Mouse (Mus musculus): ENCODE results near the gene C5ar1. TPM values are rescaled to one million over a fixed set of nuclear protein-coding genes. Genes with fewer than 3 reads are reported as not detected.

The C5ar1 gene
- polyA plus RNA-seq, 1 experiment from 2014 or later = 1.8 TPM

DNA sequence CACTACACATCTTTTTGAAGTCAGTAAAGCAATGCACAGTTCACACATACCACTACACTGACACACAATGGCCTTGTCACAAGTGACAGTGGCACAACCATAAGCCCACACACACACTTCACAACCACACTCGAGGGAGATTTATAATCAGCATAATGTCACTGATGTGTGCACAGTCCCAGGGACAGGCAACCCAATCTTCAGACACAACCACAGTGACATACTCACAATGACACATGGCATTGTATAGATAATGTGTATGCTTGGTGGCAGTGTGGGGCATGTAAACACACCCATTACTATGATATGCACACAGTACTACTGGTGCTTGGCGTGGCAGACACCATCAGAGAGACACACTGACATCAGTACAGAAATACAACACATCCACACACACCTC lies 36.8 kb upstream of the C5ar1 start:
- H3K9me3 ChIP-seq (ENCODE audit: control insufficient read depth, low read length) = no peaks in the 10 kb centered on the region
- H3K9ac ChIP-seq (ENCODE audit: low read depth, low read length) = no peak overlapping the region
- H3K4me1 ChIP-seq (ENCODE audit: control insufficient read depth, insufficient read depth, low read length) = peaks cover 7% of the 10 kb centered on the region; the same call in 1 of the 2 replicates
- peak overlapping the region; percentile 24; the same call in 1 of the 2 replicates for H3K27ac ChIP-seq (ENCODE audit: low read depth, low read length)
- no peak overlapping the region for H3K4me2 ChIP-seq (replicated peaks; ENCODE audit: low read depth, low read length)
- no peaks in the 10 kb centered on the region for H3K36me3 ChIP-seq (ENCODE audit: control insufficient read depth, insufficient read depth, low read length)
- WGBS = 32% methylated on average over 2 of the region's 2 CpGs
- ATAC-seq (ENCODE audit: low FRiP score, low TSS enrichment) = no peak
- no peak overlapping the region for H3K4me3 ChIP-seq (ENCODE audit: low read length)
- H3K27me3 ChIP-seq (ENCODE audit: control insufficient read depth, insufficient read depth, low read length) = no peaks in the 10 kb centered on the region

DNA sequence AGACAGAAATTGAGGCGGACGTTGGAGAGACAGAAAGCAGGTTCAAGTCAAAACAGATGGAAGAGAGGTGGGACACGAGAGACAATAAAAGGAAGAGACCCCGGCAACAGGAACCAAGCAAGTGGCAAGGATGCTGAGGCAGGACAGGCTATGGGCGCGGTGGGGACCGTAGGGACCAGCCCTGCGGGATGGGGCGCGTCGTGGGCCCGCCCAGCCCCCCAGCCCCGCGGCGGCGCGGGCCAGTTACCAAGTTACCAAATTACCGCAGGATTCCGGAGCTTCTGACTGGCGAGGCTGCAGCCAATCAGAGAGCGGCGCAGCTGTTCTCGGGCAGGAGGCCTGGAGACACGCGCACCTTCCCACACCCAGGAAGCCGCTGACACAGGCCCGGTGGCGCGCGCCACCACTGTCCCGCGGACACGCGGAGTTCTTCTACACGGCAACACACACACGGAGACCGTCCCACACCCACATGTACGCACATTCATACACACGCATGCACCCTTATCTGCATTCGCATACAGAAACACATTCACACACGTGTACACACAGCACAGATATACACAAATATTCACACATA lies 36.1 kb upstream of the C5ar1 start:
- no peaks in the 10 kb centered on the region for H3K36me3 ChIP-seq (ENCODE audit: control insufficient read depth, insufficient read depth, low read length)
- peak overlapping the region; percentile 51 for H3K9ac ChIP-seq (ENCODE audit: low read depth, low read length)
- H3K27me3 ChIP-seq (ENCODE audit: control insufficient read depth, insufficient read depth, low read length) = no peaks in the 10 kb centered on the region
- WGBS = 2% methylated on average over 41 of the region's 41 CpGs
- H3K9me3 ChIP-seq (ENCODE audit: control insufficient read depth, low read length) = no peaks in the 10 kb centered on the region
- peak overlapping the region; percentile 81 for H3K4me2 ChIP-seq (replicated peaks; ENCODE audit: low read depth, low read length)
- H3K4me3 ChIP-seq (ENCODE audit: low read length) = peak overlapping the region; percentile 39
- peak overlapping the region; percentile 90 for H3K27ac ChIP-seq (ENCODE audit: low read depth, low read length)
- peaks cover 7% of the 10 kb centered on the region; the same call in 1 of the 2 replicates for H3K4me1 ChIP-seq (ENCODE audit: control insufficient read depth, insufficient read depth, low read length)
- peak; percentile 61 for ATAC-seq (ENCODE audit: low FRiP score, low TSS enrichment)

DNA sequence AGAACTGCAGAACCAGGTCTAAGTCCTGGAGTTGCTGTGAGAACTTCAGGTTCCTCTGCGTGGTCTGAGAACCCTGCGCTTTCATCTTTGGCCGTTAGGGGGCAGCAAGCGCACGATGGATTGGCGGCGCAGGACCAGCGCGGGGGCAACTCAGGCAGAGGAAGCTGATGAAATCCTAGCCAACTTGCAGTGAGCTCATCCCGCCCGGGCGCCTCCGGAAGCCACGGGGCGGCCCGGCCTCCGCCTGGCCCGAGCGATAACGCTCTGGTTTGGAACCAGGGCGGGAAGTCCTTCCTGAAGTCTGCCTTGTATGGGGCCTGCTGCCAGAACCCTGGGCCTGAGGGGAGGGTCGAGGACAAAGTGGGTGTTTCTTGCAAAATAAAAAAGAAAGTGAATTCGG lies 35.5 kb upstream of the C5ar1 start:
- Histone ChIP-seq H3K27ac (ENCODE audit: low read depth, low read length) (peak overlapping the region; percentile 90), H3K27me3 (ENCODE audit: control insufficient read depth, insufficient read depth, low read length) (no peaks in the 10 kb centered on the region), H3K36me3 (ENCODE audit: control insufficient read depth, insufficient read depth, low read length) (no peaks in the 10 kb centered on the region), H3K9ac (ENCODE audit: low read depth, low read length) (peak overlapping the region; percentile 51), H3K4me2 (replicated peaks; ENCODE audit: low read depth, low read length) (peak overlapping the region; percentile 81), H3K9me3 (ENCODE audit: control insufficient read depth, low read length) (no peaks in the 10 kb centered on the region), H3K4me1 (ENCODE audit: control insufficient read depth, insufficient read depth, low read length) (peaks cover 7% of the 10 kb centered on the region; the same call in 1 of the 2 replicates), H3K4me3 (ENCODE audit: low read length) (peak overlapping the region; percentile 39)
- WGBS = under 1% methylated on average over 23 of the region's 23 CpGs
- peak; percentile 78 for ATAC-seq (ENCODE audit: low FRiP score, low TSS enrichment)

DNA sequence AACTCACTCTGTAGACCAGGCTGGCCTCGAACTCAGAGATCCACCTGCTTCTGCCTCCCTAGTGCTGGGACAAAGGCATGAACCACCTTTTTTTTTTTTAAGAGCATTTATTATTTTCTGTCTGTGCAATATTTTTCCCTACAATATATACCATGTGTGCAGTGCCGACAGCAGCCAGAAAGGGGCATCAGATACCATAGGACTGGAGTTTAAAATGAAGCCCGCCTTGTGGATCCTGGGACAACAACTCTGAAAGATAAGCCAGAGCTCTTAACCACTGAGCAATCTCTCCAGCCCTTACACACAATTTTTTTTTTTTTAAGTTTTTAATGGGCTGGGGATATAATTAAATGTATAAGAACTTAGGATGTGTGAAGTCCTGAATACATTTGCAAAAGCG lies 35.0 kb upstream of the C5ar1 start:
- H3K27ac ChIP-seq (ENCODE audit: low read depth, low read length) = peak overlapping the region; percentile 90; the same call in 1 of the 2 replicates
- H3K4me3 ChIP-seq (ENCODE audit: low read length) = peak overlapping the region; percentile 39; the same call in 1 of the 2 replicates
- 0 out of 2 replicates have a peak overlapping the region, but pooled peaks have one; percentile 51 for H3K9ac ChIP-seq (ENCODE audit: low read depth, low read length)
- no peaks in the 10 kb centered on the region for H3K27me3 ChIP-seq (ENCODE audit: control insufficient read depth, insufficient read depth, low read length)
- WGBS = 24% methylated on average over 4 of the region's 4 CpGs
- H3K9me3 ChIP-seq (ENCODE audit: control insufficient read depth, low read length) = no peaks in the 10 kb centered on the region
- ATAC-seq (ENCODE audit: low FRiP score, low TSS enrichment) = peak; percentile 10; the same call in 1 of the 2 replicates
- peak overlapping the region; percentile 81 for H3K4me2 ChIP-seq (replicated peaks; ENCODE audit: low read depth, low read length)
- no peaks in the 10 kb centered on the region for H3K36me3 ChIP-seq (ENCODE audit: control insufficient read depth, insufficient read depth, low read length)
- peaks cover 6% of the 10 kb centered on the region; the same call in 1 of the 2 replicates for H3K4me1 ChIP-seq (ENCODE audit: control insufficient read depth, insufficient read depth, low read length)

DNA sequence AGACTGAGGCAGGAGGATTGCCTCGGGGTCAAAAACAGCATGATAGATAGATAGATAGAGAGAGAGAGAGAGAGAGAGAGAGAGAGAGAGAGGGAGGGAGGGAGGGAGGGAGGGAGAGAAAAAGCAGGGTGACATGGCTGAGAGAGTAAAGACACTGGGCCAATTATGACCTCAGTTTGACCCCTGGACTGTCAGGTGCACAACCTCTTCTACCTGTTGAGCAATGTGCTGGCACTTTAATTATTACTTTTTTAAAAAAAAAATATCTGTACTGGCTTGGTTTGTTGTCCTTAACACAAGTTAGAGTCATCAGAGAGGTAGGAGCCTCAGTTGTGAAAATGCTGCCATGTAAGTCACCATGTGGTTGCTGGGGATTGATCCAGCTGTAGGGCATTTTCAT lies 28.5 kb upstream of the C5ar1 start:
- Histone ChIP-seq H3K27ac (ENCODE audit: low read depth, low read length) (no peak overlapping the region), H3K4me2 (replicated peaks; ENCODE audit: low read depth, low read length) (no peak overlapping the region), H3K27me3 (ENCODE audit: control insufficient read depth, insufficient read depth, low read length) (no peaks in the 10 kb centered on the region), H3K36me3 (ENCODE audit: control insufficient read depth, insufficient read depth, low read length) (peaks cover 14% of the 10 kb centered on the region), H3K9me3 (ENCODE audit: control insufficient read depth, low read length) (no peaks in the 10 kb centered on the region), H3K9ac (ENCODE audit: low read depth, low read length) (no peak overlapping the region), H3K4me1 (ENCODE audit: control insufficient read depth, insufficient read depth, low read length) (peaks cover 6% of the 10 kb centered on the region), H3K4me3 (ENCODE audit: low read length) (no peak overlapping the region)
- WGBS = 78% methylated on average over 1 of the region's 1 CpGs
- no peak for ATAC-seq (ENCODE audit: low FRiP score, low TSS enrichment)

DNA sequence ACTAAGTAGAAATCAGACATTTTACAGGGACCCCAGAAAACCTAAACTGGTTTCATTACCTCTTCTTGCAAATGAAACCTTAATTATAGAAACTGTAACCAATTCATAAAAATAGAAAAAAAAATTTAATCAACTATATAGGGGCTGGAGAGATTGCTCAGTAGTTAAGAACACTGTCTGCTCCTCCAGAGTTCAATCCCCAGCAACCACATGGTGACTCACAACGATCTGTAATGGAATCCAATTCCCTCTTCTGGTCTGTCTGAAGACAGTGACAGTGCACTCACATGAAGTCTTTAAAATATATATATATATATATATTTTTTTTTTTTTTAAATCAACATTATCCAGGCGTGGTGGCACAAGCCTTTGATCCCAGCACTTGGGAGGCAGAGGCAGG lies 27.7 kb upstream of the C5ar1 start:
- ATAC-seq (ENCODE audit: low FRiP score, low TSS enrichment) = no peak
- Histone ChIP-seq H3K27me3 (ENCODE audit: control insufficient read depth, insufficient read depth, low read length) (no peaks in the 10 kb centered on the region), H3K27ac (ENCODE audit: low read depth, low read length) (peak overlapping the region; percentile 98), H3K4me3 (ENCODE audit: low read length) (peak overlapping the region; percentile 63), H3K4me2 (replicated peaks; ENCODE audit: low read depth, low read length) (peak overlapping the region; percentile 45), H3K4me1 (ENCODE audit: control insufficient read depth, insufficient read depth, low read length) (peaks cover 6% of the 10 kb centered on the region), H3K36me3 (ENCODE audit: control insufficient read depth, insufficient read depth, low read length) (peaks cover 22% of the 10 kb centered on the region), H3K9ac (ENCODE audit: low read depth, low read length) (peak overlapping the region; percentile 80; the same call in 1 of the 2 replicates), H3K9me3 (ENCODE audit: control insufficient read depth, low read length) (no peaks in the 10 kb centered on the region)
- 74% methylated on average over 2 of the region's 2 CpGs for WGBS

DNA sequence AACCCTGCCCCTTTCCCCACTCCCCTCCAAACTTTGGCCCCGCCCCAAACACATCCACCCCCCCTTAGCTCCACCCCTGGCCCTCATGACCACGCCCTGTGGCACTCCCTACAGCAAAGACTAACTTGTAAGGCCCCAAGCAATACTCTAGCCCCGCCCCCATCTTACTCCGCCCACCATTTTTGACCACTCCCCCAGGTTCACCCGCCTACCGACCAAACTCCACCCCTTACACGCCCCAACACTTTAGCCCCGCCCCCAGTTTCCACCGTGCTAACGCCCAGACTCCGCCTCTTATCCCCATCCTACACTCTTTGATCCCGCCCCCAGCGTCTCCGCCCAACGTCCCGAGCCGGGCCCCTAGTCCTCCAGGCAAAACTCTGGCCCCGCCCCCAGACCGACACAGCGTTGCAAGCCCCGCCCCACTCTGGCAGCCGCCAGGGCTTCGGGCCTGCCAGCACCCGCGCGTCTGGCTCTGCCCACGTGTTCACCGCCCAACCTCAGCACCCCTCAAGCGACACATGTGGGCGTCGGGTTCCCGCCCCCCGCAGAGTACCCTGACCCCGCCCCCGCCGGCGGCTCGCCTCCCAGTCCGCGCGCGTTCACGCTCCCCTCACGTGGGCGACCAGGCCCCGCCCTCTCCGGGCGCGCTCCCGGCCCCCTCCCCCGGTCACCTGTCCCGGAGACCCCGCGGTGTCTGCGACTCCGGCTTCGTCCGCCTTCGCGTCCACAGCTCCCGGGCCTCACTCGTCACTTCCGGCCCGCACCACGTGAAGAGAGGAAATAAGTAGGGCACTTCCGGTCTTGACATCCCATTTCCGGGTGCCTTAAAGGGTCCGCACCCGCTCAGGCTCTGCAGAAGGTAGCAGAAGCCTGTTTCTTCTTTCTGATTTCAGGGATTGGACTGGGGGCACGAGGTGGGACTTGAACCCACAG lies 27.0 kb upstream of the C5ar1 start, which contains the start of gene Ccdc9:
Ccdc9 (minus strand) TSS at position 770 of the 936 bp plus-strand sequence.
- peak within 1 kb of the TSS; percentile 80 for H3K9ac ChIP-seq (ENCODE audit: low read depth, low read length)
- H3K9me3 ChIP-seq (ENCODE audit: control insufficient read depth, low read length) = no peaks in the 10 kb centered on the region
- H3K27ac ChIP-seq (ENCODE audit: low read depth, low read length) = peak within 1 kb of the TSS; percentile 98
- WGBS = 1% methylated on average over 68 of the region's 70 CpGs
- H3K4me2 ChIP-seq (replicated peaks; ENCODE audit: low read depth, low read length) = peak within 1 kb of the TSS; percentile 45
- no peaks in the 10 kb centered on the region for H3K27me3 ChIP-seq (ENCODE audit: control insufficient read depth, insufficient read depth, low read length)
- H3K4me1 ChIP-seq (ENCODE audit: control insufficient read depth, insufficient read depth, low read length) = peaks cover 6% of the 10 kb centered on the region
- ATAC-seq (ENCODE audit: low FRiP score, low TSS enrichment) = peak; percentile 92
- peaks cover 29% of the 10 kb centered on the region for H3K36me3 ChIP-seq (ENCODE audit: control insufficient read depth, insufficient read depth, low read length)
- H3K4me3 ChIP-seq (ENCODE audit: low read length) = peak within 1 kb of the TSS; percentile 63

DNA sequence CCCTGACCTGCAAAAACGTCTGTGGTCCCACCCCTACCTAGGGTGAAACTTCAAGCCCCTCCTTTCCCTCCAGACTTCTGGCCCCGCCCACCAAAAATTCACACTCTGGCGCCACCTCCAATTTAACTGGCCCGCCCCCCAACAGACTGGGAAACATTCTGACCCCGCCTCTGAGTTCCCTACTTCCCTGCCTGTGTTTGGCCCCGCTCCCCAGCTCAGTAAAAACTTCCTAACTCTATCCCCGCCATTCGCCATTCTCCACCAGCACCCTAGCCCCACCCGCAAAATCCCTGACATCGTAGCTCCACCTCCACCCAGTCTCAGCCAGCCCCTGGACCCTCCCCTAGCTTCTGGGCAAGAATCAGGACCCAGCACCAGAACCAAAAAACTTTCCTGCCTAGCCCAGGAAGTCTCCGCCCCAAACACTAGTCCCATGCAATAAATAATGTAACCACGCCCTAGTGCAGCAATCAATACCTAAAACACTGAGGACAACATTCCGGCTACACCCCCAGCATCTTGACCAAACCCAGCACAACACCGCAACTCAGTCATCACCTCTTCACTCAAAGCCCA lies 26.2 kb upstream of the C5ar1 start:
- Histone ChIP-seq H3K4me1 (ENCODE audit: control insufficient read depth, insufficient read depth, low read length) (peaks cover 6% of the 10 kb centered on the region), H3K9me3 (ENCODE audit: control insufficient read depth, low read length) (no peaks in the 10 kb centered on the region), H3K27me3 (ENCODE audit: control insufficient read depth, insufficient read depth, low read length) (no peaks in the 10 kb centered on the region), H3K4me3 (ENCODE audit: low read length) (peak overlapping the region; percentile 63), H3K9ac (ENCODE audit: low read depth, low read length) (no peak overlapping the region; the same call in 1 of the 2 replicates), H3K4me2 (replicated peaks; ENCODE audit: low read depth, low read length) (peak overlapping the region; percentile 45), H3K27ac (ENCODE audit: low read depth, low read length) (peak overlapping the region; percentile 52; the same call in 1 of the 2 replicates), H3K36me3 (ENCODE audit: control insufficient read depth, insufficient read depth, low read length) (peaks cover 37% of the 10 kb centered on the region)
- peak; percentile 69 for ATAC-seq (ENCODE audit: low FRiP score, low TSS enrichment)
- 1% methylated on average over 14 of the region's 14 CpGs for WGBS
